Mouse (Mus musculus) myocyte (in vitro differentiated cells): ENCODE measurements around the gene Dnajb11.

ENCODE experiments used
- MAX ChIP-seq: IDR thresholded peaks from one replicate; pipeline ENCODE4 v1.6.1; 2011; ENCODE audit warnings: low read depth, mild to moderate bottlenecking, control low read depth
- MYOD1 ChIP-seq, 3 experiments: IDR thresholded peaks; one replicate each; pipeline ENCODE4 v1.6.1; 2011; ENCODE audit warnings: control low read depth in 2 of 3, low read depth in 2 of 3, mild to moderate bottlenecking in 2 of 3, moderate library complexity in 1 of 3; ENCODE audit not compliant: insufficient read length in 2 of 3, control insufficient read depth in 1 of 3
- MYOG ChIP-seq, 3 experiments: IDR thresholded peaks; one replicate each; pipeline ENCODE4 v1.6.1; 2011; ENCODE audit warnings: control low read depth in 2 of 3, low read depth in 2 of 3, mild to moderate bottlenecking in 2 of 3; ENCODE audit not compliant: insufficient read length in 2 of 3, control insufficient read depth in 1 of 3, insufficient read depth in 1 of 3
- POLR2A ChIP-seq: IDR thresholded peaks from one replicate; pipeline ENCODE4 v1.6.1; 2011; ENCODE audit warnings: low read depth, mild to moderate bottlenecking, control low read depth, moderate library complexity; ENCODE audit not compliant: insufficient read length
- TCF12 ChIP-seq: IDR thresholded peaks from one replicate; pipeline ENCODE4 v1.6.1; 2011; ENCODE audit warnings: mild to moderate bottlenecking, control low read depth; ENCODE audit not compliant: poor library complexity, insufficient read depth, severe bottlenecking
- USF1 ChIP-seq: IDR thresholded peaks from one replicate; pipeline ENCODE4 v1.6.1; 2011; ENCODE audit warnings: low read depth, mild to moderate bottlenecking, control low read depth, moderate library complexity

GRCm38 (mm10) chr16:22919971-22920854 lies 62.6 kb downstream of the Dnajb11 start:
- TF ChIP-seq MAX (no peak), USF1 (no peak), TCF12 (no peak), POLR2A (no peak), MYOD1 (IDR thresholded peaks at IDR 0.05; ENCODE audit: control insufficient read depth in 1 of 3, insufficient read length in 2 of 3, low read depth in 2 of 3) (no peak), MYOG (IDR thresholded peaks at IDR 0.05; ENCODE audit: control insufficient read depth in 1 of 3, insufficient read depth in 1 of 3, insufficient read length in 2 of 3, low read depth in 2 of 3) (no peak)
